Mouse (Mus musculus): ENCODE data around the gene Cmtm1.

- no peak for TF ChIP-seq CTCF (IDR thresholded peaks at IDR 0.05; ENCODE audit: control insufficient read depth, insufficient read depth, insufficient read length)
- no peak for TF ChIP-seq MYOG (IDR thresholded peaks at IDR 0.05; ENCODE audit: control insufficient read depth, extremely low read depth, insufficient read length)
- TF ChIP-seq MYOD1 (IDR thresholded peaks at IDR 0.05; ENCODE audit: control insufficient read depth, insufficient read length, low read depth): no peak
Observed at GRCm38 (mm10) chr8:104247054-104247907, 62.7 kb downstream of the Cmtm1 start.

Measured in C2C12 (cell line).